Mouse (Mus musculus) lung, embryonic 14.5 days (tissue): ENCODE results near the gene Cbx7. TPM values are rescaled to one million over a fixed set of nuclear protein-coding genes. Genes with fewer than 3 reads are reported as not detected.

Source experiments
- ATAC-seq: fragments of 200-750 bp; cut with Nextera tagmentation; 2 replicates; pipeline ENCODE4 v1.8.0; 2017; ENCODE audit warnings: mild to moderate bottlenecking, moderate TSS enrichment, moderate library complexity; ENCODE audit not compliant: insufficient read depth
- DNase-seq: peaks from one replicate; pipeline ENCODE4 v3.0.0-alpha.2; 2015
- H3K27ac ChIP-seq: fragments of 300-500 bp; sonication (generic); 2 replicates; pipeline ENCODE4 v1.5.1; 2014; ENCODE audit warnings: low read depth, mild to moderate bottlenecking, moderate library complexity
- H3K27me3 ChIP-seq: fragments of 300-500 bp; sonication (generic); 2 replicates; pipeline ENCODE4 v1.6.1; 2014; ENCODE audit warnings: low read length, control low read depth; ENCODE audit not compliant: insufficient read depth
- H3K36me3 ChIP-seq: fragments of 300-500 bp; sonication (generic); 2 replicates; pipeline ENCODE4 v1.6.1; 2014; ENCODE audit warnings: control low read depth; ENCODE audit not compliant: insufficient read depth
- H3K4me1 ChIP-seq: fragments of 300-500 bp; sonication (generic); 2 replicates; pipeline ENCODE4 v1.6.1; 2014; ENCODE audit warnings: antibody characterized with exemption, control low read depth; ENCODE audit not compliant: insufficient read depth
- H3K4me2 ChIP-seq: fragments of 300-500 bp; sonication (generic); 2 replicates; pipeline ENCODE4 v1.6.1; 2014; ENCODE audit warnings: mild to moderate bottlenecking
- H3K4me3 ChIP-seq: fragments of 300-500 bp; sonication (generic); 2 replicates; pipeline ENCODE4 v1.5.1; 2014; ENCODE audit warnings: low read depth, low read length
- H3K9ac ChIP-seq: fragments of 300-500 bp; sonication (generic); 2 replicates; pipeline ENCODE4 v1.6.1; 2014
- H3K9me3 ChIP-seq: fragments of 300-500 bp; sonication (generic); 2 replicates; pipeline ENCODE4 v1.6.1; 2016; ENCODE audit warnings: low read depth, low read length, control low read depth
- CTCF ChIP-seq: IDR thresholded peaks from 2 replicates; pipeline ENCODE4 v1.5.1; 2016; ENCODE audit warnings: antibody characterized with exemption, low read depth
- WGBS: fragments of 180-500 bp; shearing (Covaris S2); extraction: QIAGEN DNeasy Blood & Tissue Kit; methylation state at CpG from one replicate; pipeline ENCODE4 v1.1.7; 2014; 5-methylcytosine and 5-hydroxymethylcytosine counted together
- polyA plus RNA-seq: library from polyadenylated mRNA; unstranded; fragments of >200 nt; fragmentation: Nextera tagmentation; extraction: Ambion mirVana; gene quantifications from 2 replicates; pipeline ENCODE4 v1.2.1, GENCODE M21; 2014

Gene Cbx7
- polyA plus RNA-seq, 1 experiment from 2014 or later: 2.3 TPM

DNA sequence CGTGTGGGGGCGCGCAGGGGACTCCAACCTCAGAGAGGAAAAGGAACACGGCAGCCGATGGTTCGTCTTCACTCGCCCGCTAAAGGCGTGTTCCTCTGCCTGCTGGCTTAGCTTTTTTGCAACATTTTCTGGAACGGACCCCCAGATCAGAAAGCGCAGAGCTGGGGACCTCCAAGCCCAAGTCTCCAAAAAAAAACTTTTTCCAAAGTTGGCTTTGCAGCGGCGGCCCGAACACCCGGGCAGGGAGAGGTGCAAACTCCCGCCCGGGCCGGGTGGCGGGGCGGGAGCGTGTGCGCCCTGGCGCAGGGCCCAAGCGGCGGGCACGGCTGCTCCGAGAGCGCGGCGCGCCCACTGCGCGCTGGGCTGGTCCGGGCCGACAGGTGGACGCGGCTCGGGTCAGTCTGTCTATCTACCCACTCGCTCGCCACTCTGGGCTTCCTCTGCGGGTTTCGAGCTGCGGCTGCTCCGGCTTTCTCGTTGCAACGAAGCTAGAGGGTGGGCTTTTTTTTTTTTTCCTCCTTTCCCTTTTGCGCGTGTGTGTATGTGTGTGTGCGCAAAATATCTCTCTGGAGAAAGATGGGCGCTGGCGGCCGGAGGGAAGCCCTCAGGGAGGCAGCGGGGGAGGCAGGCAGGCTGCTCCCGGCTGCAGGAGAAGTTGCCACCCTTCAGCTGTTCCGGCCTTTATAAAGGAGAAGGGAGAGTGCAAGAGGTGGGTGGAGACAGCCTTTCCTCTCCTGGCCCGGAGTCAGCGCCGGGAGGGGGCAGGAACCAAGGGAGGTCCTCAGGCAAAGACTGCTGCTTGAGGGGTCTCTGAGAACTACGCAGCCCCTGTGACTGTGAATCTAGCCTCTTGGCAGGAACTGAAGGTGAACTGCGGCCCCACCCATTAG lies 43.6 kb upstream of the Cbx7 start, which contains the start of gene Pdgfb:
Gene Pdgfb, minus strand, starts transcription at position 657 of the 890 bp plus-strand sequence.
- under 1% methylated on average over 60 of the region's 60 CpGs for WGBS
- no peak for TF ChIP-seq CTCF
- peak within 1 kb of the TSS; percentile 58; the same call in 1 of the 2 replicates for H3K27ac ChIP-seq
- peak within 1 kb of the TSS; percentile 75 for H3K9ac ChIP-seq
- no peaks in the 10 kb centered on the region for H3K36me3 ChIP-seq
- peak within 1 kb of the TSS; percentile 59 for H3K4me3 ChIP-seq
- H3K27me3 ChIP-seq: peaks cover 61% of the 10 kb centered on the region
- peak within 1 kb of the TSS; percentile 94 for H3K4me2 ChIP-seq
- no peak for ATAC-seq
- peak; percentile 75 for DNase-seq
- peaks cover 4% of the 10 kb centered on the region; the same call in 1 of the 2 replicates for H3K4me1 ChIP-seq
- H3K9me3 ChIP-seq: no peaks in the 10 kb centered on the region

DNA sequence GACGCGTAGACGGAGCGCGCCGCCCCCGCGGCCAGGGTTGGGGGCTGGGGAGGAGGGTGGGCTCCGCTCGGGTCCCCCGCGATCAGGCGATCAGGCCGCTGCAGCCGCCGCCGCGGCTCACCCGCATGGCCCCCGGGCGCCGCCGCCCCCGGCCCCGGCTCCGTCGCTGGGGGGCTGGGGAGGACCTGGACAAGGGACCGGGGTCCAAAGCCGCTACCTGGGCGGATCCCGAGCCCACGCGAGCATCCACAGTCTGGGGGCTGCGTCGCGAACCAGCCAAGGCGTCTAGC lies 43.1 kb upstream of the Cbx7 start:
- WGBS: under 1% methylated on average over 35 of the region's 37 CpGs
- Histone ChIP-seq H3K9ac (peak overlapping the region; percentile 75), H3K4me1 (peaks cover 4% of the 10 kb centered on the region; the same call in 1 of the 2 replicates), H3K9me3 (no peaks in the 10 kb centered on the region), H3K27ac (0 out of 2 replicates have a peak overlapping the region, but pooled peaks have one; percentile 58), H3K4me2 (peak overlapping the region; percentile 94), H3K36me3 (no peaks in the 10 kb centered on the region), H3K27me3 (peaks cover 61% of the 10 kb centered on the region), H3K4me3 (peak overlapping the region; percentile 59)
- TF ChIP-seq CTCF: no peak
- ATAC-seq (no peak), DNase-seq (no peak)

DNA sequence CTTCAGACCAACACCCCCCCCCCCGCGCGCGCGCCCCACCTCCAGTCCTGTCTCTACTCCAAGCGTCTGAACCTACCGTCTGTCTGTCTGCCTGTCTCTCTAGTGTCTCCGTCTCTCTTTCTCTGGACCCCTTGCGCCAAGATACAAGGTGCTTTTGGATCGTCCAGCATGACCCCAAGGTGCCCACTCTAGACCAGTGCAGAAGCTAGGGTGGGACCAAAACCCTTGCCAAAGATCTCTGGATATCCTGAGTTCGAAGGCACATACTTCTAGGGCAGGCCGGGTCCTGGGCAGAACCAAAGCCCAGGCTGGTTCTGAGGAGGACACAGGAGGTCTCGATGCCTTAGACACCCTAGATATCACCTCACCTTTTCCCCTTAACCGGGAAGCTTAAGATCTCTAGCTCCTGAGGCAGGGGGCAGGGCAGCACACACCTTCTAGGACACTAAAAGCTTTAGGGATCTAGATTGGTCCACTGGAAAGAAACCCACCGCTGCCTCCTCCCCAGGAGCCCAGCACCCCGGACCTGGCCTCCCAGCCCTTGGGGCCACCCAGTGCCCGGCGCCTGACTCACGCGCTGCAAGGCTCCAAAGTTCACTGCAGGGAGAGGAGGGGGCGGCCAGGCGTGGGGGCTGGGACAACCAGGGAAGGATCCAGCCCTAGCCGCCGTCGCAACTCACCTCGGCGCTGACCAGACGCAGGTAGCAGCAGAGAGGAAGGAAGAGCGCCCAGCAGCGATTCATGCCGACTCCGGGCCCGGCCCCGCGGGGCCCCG lies 42.5 kb upstream of the Cbx7 start:
- no peaks in the 10 kb centered on the region for H3K9me3 ChIP-seq
- H3K27me3 ChIP-seq: peaks cover 61% of the 10 kb centered on the region
- H3K4me3 ChIP-seq: peak overlapping the region; percentile 59
- H3K27ac ChIP-seq: peak overlapping the region; percentile 76; the same call in 1 of the 2 replicates
- ATAC-seq (peak; percentile 3; the same call in 1 of the 2 replicates), DNase-seq (no peak)
- WGBS: 2% methylated on average over 28 of the region's 36 CpGs
- H3K36me3 ChIP-seq: no peaks in the 10 kb centered on the region
- no peak for TF ChIP-seq CTCF
- H3K4me2 ChIP-seq: peak overlapping the region; percentile 94
- H3K4me1 ChIP-seq: peaks cover 4% of the 10 kb centered on the region; the same call in 1 of the 2 replicates
- peak overlapping the region; percentile 75 for H3K9ac ChIP-seq

DNA sequence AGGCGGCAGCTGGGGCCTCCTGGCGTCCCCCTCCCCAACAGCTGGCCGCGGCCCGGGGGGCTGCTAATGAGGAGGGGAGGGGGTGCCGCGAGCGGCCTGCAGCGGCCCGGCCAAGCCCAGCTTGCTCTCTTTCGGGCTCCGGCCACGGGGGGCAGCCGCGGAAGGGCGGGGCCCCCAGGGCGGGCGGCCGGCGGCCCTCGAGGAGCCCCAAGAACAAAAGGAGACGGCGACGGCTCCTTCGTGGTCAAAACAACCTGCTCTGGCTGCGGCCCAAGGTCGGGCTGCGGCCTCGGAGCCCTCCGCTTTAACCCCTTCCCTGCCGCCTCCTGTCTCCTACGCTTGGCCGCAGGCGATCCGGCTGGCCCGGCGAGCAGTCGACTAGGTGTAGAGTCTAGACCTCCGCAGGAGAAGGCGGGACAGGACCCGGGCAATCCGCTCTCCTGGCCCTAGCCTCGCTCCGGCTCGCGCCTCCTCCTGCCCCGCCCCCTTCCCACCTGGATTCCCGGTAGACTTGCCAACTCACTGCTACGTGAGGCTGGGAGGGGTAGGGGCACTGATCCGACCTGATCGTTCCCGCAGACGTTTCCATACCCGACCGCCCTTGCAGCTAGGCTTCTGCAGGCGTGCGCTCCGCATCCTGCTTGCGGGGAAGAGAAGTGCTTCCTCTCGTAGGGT lies 41.7 kb upstream of the Cbx7 start:
- Histone ChIP-seq H3K9ac (peak overlapping the region; percentile 75), H3K27me3 (peaks cover 61% of the 10 kb centered on the region), H3K4me1 (peaks cover 4% of the 10 kb centered on the region; the same call in 1 of the 2 replicates), H3K4me2 (peak overlapping the region; percentile 94), H3K4me3 (peak overlapping the region; percentile 59), H3K9me3 (no peaks in the 10 kb centered on the region), H3K36me3 (no peaks in the 10 kb centered on the region), H3K27ac (peak overlapping the region; percentile 76)
- TF ChIP-seq CTCF: no peak
- DNase-seq (peak; percentile 67), ATAC-seq (peak; percentile 73)
- under 1% methylated on average over 50 of the region's 60 CpGs for WGBS

DNA sequence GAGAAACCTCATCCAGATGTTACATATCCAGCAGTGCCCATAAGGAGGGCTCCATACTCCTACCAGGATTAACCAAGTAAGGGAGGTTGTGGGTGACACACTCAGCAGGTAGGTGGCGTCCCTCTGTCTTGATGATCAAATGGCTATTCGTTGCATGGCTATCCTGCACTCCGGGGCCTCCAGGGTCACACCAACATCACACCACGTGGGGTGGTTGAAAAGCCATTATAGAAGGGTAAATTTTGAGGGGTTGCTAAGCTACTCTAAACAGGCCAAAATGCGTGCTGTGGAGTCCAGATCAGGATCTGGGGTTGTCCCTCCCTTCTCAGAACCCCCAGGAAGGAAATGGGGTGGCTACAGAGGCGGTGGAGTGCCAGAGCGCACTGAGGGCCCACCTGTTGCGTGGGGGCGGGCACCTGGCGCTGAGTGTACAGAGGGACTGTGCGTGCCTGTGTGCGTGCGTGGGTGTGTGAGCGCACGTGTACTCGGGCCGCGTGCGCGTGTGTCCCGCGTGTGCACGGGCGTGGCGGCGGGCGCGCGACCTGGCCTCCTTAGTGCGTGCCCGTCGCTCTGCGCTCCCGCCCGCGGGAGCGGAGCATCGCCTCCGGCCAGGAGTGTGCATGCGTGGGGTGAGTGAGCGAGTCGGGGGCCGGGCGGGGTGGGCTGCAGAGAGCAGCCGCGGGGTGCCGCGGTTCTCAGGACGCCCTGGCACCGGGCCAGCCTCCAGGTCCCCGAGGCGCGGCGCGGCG lies 41.0 kb upstream of the Cbx7 start:
- peak overlapping the region; percentile 59 for H3K4me3 ChIP-seq
- DNase-seq (peak; percentile 51), ATAC-seq (peak; percentile 19; the same call in 1 of the 2 replicates)
- peaks cover 4% of the 10 kb centered on the region; the same call in 1 of the 2 replicates for H3K4me1 ChIP-seq
- peak overlapping the region; percentile 75 for H3K9ac ChIP-seq
- TF ChIP-seq CTCF: peak; percentile 52
- peak overlapping the region; percentile 94 for H3K4me2 ChIP-seq
- whole genome bisulfite sequencing: 1% methylated on average over 47 of the region's 56 CpGs
- peak overlapping the region; percentile 76 for H3K27ac ChIP-seq
- H3K36me3 ChIP-seq: no peaks in the 10 kb centered on the region
- peaks cover 61% of the 10 kb centered on the region for H3K27me3 ChIP-seq
- H3K9me3 ChIP-seq: no peaks in the 10 kb centered on the region

DNA sequence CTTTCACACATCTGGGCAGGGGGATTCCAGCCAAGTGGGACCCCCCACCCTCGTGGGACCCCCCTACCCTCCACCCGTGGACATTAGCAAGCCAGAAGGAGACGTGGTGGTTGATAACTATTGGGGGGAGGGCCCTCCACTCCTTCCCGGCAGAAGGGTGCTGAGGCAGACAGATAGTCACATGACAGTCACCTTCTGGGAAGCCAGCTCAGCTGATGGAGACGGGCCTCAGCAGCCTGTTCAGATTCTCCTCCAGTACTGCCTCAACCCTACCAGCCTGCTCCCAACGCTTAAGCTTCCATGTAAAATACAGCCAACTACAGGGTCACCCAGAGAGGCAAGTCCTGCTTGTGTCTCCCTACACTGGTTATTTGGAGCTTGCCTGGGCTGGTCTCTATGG lies 40.3 kb upstream of the Cbx7 start:
- DNase-seq: no peak
- Histone ChIP-seq H3K9me3 (no peaks in the 10 kb centered on the region), H3K27me3 (peaks cover 60% of the 10 kb centered on the region), H3K4me1 (peaks cover 4% of the 10 kb centered on the region; the same call in 1 of the 2 replicates), H3K36me3 (no peaks in the 10 kb centered on the region), H3K27ac (no peak overlapping the region), H3K4me3 (peak overlapping the region; percentile 59), H3K9ac (0 out of 2 replicates have a peak overlapping the region, but pooled peaks have one; percentile 14), H3K4me2 (peak overlapping the region; percentile 94)
- 21% methylated on average over 6 of the region's 6 CpGs for WGBS
- no peak for TF ChIP-seq CTCF
- no peak for ATAC-seq
